Mouse (Mus musculus) CD4-positive helper T cell, adult 2 months (primary cell): ENCODE results near the gene Snrpa1.

Experiments
- DNase-seq: peaks from one replicate; pipeline ENCODE4 v3.0.0-alpha.2; 2012; ENCODE audit warnings: low read depth, missing footprints, low spot score

The Snrpa1 gene

DNA sequence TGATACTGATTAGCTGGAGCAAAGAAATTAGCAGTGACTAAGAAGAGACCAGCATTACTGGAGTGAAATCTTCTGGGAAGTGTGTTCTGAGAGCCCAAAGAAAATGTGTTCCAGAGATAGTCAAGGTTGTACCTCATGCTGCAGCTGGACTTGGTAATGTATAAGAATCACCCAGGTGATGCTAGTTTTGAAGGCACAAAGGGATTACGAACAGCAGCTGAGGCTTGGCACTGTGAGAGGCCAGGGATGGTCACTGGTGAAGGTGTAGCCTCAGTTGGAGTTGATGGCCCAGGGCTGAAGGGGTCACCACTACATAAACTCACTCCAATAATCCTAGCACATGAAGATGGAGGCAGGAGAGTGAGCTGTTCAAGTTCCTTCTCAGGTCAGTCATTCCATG is at the start of gene Snrpa1:
Gene Snrpa1 (plus strand): TSS at position 301 of the 400 bp plus-strand sequence.
- DNase-seq = no peak

DNA sequence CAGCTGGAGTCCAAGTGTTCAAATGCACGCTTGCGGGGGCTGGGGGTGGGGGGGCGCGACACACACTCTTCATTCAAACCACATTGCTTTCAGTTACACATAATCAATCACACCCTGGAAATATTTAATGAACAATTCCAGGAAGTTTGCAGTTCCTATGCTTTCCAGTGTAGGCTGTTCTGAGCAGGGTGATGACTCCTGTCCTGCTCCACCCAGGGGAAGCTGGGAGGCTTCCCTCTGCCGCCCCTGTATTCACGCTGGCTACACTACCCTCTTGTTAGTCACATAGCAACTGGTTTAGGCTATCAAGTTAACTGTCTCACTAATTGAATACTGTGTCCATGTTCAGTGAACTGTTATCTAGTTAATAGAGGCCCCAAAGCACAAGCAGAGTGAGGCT is 48.3 kb upstream of the Snrpa1 start:
- DNase-seq = no peak

DNA sequence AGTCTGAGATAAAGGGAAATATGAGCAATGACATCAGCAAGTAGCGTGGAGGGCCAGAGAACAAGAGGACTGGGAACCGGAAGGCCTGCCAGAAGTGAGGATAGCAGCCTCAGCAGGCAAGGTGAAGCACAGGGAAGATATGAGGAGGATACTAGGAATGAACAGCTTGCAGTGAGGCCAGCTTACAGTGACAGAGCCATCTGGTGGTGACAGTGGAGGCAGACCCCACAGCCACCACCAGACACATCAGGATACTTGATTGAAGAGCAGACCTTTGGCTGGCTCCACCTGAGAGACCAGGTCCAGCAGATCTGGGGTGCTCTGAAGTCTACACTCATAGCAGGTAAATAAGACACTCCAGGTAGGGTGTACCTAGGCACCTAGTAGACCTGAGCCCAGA is 31.1 kb upstream of the Snrpa1 start:
- DNase-seq = no peak

DNA sequence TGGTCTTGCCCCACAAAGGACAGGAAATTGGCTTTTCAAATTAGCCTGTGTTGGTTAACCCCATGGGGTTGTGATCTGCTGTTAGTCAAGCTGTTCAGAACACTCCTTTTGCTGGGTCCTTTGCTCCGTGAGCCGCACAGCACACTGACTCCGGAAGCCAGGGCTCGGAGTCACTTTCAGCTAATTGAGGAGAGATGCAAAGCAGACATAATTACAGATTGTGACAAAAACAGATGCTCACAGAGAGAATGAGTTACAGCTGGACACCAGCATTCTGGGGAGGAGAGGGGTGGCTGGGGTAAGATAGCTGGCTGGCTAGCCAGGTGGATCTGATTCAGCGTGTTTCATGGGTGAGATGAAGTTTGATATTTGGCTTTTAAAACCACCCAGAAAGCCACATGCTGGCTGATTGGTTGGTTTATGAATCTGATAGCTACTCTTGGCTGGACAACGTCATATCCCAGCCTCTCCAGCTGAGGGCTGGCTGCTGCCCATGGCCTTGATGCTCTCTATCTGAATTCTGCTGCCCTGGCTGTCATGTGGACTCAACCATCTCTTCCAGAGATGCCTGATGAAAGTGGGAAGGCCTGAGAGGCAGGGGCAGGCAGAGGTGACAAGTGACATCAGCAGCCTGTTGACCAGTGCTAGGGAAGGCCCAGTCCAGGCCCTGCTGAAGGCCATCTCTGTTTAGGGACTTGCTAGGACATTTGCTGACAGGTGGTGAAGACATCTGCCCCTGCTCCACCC is 29.9 kb upstream of the Snrpa1 start:
- DNase-seq = no peak

DNA sequence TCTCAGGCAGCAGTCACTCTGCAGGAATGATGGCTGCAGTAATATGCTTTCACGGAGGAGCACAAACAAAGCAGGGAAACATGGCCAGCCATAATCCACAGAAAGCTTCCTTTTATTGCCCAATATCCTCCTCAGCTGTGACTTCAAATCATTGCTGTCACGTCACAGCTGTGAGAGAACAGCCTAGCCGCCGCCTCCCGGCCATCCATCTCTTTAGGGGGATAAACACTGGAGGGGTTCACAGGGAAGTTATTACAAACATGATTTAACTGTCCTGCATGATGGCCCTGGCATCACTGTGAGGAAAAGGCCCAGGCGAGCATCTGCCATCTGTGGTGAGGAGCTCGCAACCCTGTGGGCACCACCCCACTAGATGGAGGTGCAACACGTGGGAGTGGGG is 22.0 kb upstream of the Snrpa1 start:
- DNase-seq = no peak

DNA sequence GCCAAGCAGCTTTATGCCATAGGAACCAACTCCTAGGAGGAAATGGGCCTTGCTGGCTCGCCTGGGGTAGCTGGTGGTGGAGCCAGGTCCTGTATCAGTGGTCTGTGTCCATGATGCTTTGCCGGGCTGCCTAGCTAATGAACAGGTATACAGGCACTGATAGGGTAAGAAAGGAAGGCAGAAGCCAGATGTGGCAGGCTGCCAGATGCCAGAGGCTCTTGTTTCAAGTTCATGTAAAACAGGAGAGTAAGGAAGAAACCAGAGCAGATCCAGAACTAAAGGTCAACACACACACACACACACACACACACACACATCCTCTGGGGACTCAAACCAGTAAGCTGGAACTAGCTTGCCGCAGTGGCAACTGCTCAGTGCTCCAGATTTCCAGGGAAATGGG is 20.5 kb upstream of the Snrpa1 start:
- DNase-seq = no peak

DNA sequence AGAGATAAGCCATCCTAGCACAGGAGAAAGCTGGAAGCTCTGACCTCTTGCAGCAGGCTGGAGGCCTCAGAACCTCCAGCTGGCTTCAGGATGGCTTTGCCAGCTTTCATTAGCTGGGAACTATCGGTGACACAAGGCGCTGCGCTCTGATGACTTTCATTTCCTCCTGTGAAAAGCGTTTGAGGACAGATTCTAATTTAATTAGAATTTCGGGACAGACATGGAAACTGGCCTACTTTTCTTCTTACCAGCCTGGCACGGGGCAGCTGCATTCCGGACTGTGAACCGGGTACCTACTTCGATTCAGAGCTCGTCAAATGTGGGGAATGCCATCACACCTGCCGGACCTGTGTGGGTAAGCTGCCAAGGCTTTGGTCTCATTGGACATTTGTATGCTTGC is 20.1 kb upstream of the Snrpa1 start:
- DNase-seq = no peak

DNA sequence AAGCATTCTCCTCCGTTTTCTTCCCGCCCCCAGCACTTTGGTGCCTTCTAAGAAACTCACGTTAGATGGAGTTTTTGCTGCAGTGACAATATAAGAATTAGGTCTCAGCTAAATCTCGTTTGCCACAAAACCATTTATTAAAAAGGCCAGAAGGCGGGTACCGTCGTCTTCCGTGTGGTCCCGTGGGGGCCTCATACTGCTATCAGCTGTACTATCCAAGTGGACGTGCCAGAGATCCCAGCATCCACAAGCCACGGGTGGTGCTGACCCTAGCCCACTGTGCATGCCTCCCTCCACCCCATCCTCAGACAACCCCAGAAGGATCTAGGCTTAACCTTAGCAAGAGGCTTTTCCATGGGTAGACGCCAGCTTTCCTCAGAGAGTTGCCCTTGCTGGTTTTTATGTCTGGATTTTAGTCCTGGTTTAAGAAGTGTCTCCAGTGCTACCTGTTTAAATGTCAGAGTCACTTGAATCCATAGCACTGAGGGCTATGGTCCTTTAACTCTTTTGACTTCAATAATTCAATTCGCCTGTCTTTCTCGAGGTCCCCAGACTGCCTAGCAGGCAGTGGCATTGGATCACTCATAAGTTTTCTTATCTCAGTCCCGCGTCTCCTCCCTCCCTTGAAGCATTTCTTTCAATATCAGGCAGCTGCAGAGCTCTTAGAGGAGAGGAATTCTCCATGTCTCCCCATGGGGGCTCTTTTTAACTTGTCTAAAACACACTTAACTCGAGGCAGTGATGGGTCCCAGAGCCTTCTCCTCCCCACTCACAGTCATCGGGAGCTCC is 18.6 kb upstream of the Snrpa1 start:
- no peak for DNase-seq

DNA sequence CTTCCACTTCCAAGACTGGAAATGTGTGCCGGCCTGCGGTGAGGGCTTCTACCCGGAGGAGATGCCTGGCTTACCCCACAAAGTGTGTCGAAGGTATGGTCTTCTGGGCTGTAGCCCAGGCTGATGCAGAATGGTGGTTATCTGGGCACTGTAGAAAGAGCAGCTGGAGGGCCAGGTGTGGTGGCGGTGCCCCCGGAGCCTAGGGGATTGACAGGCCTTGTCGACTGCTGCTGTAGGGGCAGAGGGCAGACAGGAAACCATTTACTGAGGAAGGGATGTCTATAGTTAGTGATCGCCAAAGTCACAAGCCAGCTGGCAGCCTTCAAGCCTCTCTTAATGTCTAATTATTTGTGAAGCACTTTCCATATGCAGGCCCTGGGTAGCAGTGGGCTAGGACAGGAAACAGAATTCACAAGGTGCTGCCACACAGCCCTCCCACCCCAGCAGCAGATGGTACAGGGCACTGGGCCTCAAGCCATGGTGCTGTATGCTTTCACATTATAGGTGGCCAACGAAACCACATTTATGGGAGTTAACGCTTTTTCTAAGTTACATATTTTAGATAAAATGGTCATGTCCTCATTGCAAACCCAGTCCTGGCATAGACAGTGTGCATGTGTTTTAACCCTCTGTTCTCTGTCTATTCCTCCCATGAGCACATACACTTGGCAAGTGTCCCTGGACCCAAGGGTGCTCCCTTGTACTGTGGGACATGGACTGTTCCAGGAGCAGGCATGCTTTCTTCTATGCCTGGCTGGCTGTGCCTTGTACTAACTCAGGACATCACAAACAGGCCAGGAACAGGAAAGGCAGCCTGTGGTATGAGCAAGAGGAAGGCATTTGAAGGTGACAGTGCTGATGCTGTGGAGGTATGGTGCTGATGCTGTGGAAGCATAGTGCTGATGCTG is 15.0 kb upstream of the Snrpa1 start, which contains the start of gene Gm45213:
Gene Gm45213 (plus strand): TSS at position 51 of the 908 bp plus-strand sequence.
- no peak for DNase-seq

DNA sequence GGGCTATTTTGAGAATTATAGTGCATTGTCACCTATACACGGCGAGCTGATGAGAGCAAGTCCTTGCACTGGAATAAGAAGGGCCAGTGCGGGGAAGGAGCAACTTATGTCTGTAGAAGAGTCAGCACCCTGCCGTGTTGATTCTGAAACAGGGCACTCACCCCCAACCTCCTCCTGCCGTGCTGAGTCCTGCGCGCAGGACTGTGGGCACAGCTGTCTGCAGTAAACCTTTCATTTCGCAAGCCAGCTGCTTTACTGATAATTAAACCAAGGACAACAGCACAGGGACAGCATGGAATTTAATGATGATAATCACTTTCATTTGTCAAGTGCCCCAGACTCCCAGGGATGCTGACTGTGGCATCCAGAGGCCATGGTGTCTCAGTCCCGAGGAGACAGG is 14.2 kb upstream of the Snrpa1 start:
- DNase-seq = no peak

DNA sequence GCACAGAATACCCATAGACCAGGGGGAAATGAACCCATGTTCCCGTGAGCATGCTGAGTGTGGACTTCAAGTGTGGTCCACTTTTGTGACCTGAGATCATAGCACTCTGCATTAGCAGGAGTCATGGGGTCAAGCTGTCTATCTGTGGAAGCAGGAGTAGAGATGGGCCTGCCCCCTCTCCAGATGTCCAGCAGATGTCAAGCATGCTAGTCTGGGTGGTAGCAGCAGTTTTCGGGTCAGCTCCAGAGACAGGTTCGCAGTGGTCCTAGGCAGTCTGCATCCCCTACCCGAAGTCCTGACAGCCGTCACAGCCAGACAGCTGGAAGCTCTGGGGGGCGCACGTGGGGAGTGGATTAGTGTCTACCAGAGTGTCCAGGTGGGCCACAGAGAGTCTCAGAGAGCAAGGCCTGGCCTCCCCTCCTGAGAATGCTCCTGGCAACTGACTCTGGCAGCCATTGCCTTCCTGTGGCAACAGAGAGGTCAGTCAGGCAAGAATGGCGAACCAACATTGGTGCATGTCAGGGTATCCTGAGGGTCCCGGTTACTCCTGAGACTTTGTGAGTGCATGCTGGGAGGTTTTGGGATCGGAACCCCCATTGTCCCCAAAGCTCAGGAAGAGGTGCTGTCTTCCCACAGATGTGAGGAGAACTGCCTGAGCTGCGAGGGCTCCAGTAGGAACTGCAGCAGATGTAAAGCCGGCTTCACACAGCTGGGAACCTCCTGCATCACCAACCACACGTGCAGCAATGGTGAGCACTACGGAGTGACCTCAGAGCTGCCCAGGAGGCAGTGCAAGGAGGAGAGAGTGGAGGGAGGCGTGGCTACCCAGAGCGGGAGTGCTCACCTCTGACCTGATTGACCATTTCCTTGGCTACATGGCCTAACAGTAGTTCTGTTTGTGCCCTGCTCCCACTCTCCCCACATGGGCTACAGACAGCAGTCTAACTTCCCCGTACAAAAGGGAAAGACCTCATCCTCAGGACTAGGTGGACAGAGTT is 11.6 kb upstream of the Snrpa1 start:
- DNase-seq = no peak

DNA sequence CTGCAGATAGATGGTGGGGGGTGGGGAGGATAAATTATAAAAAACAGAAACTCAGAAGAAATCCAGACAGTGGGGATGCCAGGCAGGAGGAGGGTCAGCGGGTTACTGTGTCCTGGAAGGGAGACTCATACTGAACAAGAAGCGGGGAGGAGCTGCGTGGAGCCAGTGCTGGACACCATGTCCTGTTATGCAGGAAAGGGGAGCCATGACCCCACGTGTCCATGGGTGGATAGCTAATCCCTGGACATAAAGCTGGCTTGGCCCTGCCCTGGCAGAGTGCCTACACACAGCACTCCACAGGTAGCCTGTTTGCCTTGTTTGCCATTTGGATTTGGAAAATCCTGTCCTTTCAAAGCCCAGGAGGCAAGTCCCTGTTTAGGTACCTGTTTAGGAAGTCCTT is 10.8 kb upstream of the Snrpa1 start:
- DNase-seq = no peak

DNA sequence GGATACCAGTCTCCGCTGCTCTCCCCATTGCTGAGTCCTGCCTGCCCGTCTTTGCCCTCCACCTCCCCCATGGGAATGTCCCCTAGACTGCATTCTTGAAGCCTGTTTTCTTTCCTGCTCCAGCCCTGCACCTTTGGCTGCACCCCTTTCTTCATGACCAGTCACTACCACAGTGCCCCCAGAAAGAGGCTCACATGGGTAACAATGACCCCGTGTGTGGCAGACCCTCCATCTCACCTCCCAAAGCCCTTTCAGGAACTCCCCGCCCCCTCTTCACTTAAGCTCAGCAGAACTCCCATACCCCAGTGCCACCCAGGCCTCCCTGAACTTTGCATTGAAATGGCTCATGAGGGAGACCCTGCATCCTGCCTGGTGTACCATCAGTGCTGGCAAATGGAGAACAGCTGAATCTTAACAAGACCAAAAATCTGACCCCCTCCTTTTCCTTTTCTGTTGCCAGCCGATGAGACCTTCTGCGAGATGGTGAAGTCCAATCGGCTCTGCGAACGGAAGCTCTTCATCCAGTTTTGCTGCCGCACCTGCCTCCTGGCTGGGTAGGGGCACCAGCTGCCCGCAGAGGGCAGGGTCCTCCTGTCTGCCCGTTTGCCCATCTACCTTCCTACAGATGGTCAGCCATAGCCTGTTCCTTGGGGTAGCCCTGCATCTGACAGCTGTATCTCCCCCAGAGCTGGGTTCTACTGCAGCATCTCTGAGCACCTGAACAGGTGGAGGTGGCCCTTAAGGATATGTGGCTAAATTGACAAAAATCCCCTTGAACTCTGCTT is 10.2 kb upstream of the Snrpa1 start:
- no peak for DNase-seq

DNA sequence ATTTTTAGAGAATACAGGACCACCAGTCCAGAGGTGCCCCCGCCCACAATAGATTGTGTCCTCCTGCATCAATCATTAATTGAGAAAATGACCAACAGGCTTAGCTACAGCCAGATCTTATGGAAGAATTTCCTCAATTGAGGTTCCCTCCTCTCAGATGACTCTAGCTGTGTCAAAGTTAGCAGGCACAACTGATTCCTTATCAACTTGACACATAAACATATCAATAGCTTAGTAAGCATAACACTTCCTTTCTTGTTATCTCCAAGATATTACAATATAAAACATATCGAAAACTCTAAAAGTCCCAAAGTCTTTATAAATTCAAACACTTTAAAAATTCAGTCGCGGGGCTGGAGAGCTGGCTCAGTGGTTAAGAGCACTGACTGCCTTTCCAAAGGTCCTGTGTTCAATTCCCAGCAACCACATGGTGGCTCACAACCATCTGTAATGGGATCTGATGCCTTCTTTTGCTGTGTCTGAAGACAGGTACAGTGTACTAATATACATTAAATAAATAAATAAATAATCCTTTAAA is 4.8 kb upstream of the Snrpa1 start:
- no peak for DNase-seq

DNA sequence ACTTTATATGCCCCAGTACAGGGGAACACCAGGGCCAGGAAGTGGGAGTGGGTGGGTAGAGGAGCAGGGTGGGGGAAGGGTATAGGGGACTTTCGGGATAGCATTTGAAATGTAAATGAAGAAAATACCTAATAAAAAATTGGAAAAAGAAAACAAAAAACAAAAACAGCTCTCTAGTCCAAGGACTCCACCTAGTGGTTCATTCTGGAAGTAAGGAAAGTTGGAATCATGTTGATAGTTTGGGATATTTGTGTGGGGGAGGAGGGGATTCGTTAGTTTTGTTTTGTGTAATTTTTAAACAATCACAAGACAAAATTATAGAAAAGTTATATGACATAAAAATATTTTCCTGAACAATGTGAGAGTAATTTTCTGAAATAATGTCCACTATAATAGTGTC is 3.4 kb upstream of the Snrpa1 start:
- peak; percentile 14 for DNase-seq

DNA sequence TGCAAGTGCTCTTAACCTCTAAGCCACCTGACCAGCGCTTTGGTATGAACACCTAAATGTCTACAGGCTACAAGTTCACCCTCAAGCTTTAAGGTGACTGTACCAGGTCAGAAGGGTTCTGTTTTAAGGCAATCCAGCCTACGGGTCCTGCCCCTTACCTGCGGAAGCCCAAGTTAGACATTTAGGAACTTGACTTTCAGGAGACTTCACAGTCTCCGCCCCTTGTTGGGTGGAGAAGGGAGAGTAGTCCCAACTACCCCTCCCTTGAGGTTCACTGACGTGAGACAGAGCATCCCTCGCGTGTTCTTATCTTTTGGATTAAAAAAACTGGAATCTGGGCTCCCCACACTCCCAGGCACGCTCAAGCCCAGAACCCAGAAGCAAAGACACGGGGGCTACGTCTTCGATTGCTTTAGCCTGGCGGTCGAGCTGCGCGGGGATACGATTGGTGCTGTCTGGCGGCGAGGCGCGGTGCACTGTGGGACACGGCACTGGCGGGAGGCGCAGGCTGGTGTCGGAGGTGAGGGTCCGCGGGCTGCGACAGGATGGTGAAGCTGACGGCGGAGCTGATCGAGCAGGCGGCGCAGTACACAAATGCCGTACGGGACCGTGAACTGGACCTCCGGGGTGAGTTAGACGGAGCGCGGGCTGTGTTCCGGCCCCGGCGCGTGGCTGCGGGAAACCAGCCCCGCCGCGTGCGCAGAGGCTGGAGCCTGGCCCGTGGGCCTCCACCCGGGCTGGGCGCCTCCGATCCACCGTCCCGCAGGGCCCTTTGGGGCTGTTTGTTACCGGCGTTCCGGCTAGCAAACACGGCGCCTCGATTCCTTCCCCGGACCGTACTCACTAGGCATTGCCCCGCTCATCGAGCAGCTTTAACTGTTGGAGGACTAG is 1.5 kb downstream of the Snrpa1 start:
- DNase-seq = peak; percentile 89

DNA sequence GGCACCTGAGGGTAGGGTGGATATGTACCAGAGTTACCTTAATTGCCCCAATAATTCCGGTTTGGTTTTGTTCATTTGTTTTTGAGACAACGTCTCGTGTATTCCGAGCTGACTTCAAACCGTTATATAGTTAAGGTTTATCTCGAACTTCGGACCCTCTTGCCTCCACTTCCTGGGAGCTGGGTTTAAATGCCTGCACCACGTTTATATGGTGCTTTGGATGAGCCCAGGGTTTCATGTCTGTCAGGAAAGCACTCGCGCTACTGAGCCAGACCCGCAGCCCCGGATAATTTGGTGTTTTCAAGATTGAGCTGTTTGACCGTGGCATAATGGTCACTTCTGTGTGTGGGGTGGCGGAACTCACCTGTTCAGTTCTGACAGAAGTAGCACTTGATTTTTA is 2.3 kb downstream of the Snrpa1 start:
- DNase-seq = peak; percentile 12

DNA sequence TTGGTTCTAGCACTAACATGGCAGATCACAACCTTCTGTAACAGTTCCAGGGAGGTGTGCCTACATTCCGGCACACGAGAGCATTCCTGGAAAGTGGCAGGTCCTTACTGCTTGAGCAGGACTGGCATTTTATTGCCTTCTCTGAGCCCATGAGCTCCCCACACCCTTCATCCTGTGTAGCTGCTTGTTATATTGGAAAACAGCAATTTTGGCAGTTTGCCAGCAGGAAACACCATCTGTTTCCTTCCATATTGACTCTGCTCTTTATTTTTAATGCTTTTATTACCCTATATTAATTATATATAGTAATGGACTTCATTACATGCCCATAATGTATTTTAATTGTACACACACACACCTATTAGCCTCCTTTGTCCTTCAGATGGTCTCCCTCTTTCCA is 17.6 kb downstream of the Snrpa1 start:
- DNase-seq = no peak
